Mouse (Mus musculus) lung, embryonic 14.5 days (tissue): ENCODE results near the gene Pik3r3. TPM values are rescaled to one million over a fixed set of nuclear protein-coding genes. Genes with fewer than 3 reads are reported as not detected.
A peak's percentile ranks its signal among the peaks of the same experiment; 100 is the strongest.

ENCODE experiments used
- ATAC-seq: fragments of 200-750 bp; cut with Nextera tagmentation; 2 replicates; pipeline ENCODE4 v1.8.0; 2017; ENCODE audit warnings: mild to moderate bottlenecking, moderate TSS enrichment, moderate library complexity; ENCODE audit not compliant: insufficient read depth
- DNase-seq: peaks from one replicate; pipeline ENCODE4 v3.0.0-alpha.2; 2015
- H3K27ac ChIP-seq: fragments of 300-500 bp; sonication (generic); 2 replicates; pipeline ENCODE4 v1.5.1; 2014; ENCODE audit warnings: low read depth, mild to moderate bottlenecking, moderate library complexity
- H3K27me3 ChIP-seq: fragments of 300-500 bp; sonication (generic); 2 replicates; pipeline ENCODE4 v1.6.1; 2014; ENCODE audit warnings: low read length, control low read depth; ENCODE audit not compliant: insufficient read depth
- H3K36me3 ChIP-seq: fragments of 300-500 bp; sonication (generic); 2 replicates; pipeline ENCODE4 v1.6.1; 2014; ENCODE audit warnings: control low read depth; ENCODE audit not compliant: insufficient read depth
- H3K4me1 ChIP-seq: fragments of 300-500 bp; sonication (generic); 2 replicates; pipeline ENCODE4 v1.6.1; 2014; ENCODE audit warnings: antibody characterized with exemption, control low read depth; ENCODE audit not compliant: insufficient read depth
- H3K4me2 ChIP-seq: fragments of 300-500 bp; sonication (generic); 2 replicates; pipeline ENCODE4 v1.6.1; 2014; ENCODE audit warnings: mild to moderate bottlenecking
- H3K4me3 ChIP-seq: fragments of 300-500 bp; sonication (generic); 2 replicates; pipeline ENCODE4 v1.5.1; 2014; ENCODE audit warnings: low read depth, low read length
- H3K9ac ChIP-seq: fragments of 300-500 bp; sonication (generic); 2 replicates; pipeline ENCODE4 v1.6.1; 2014
- H3K9me3 ChIP-seq: fragments of 300-500 bp; sonication (generic); 2 replicates; pipeline ENCODE4 v1.6.1; 2016; ENCODE audit warnings: low read depth, low read length, control low read depth
- CTCF ChIP-seq: IDR thresholded peaks from 2 replicates; pipeline ENCODE4 v1.5.1; 2016; ENCODE audit warnings: antibody characterized with exemption, low read depth
- WGBS: fragments of 180-500 bp; shearing (Covaris S2); extraction: QIAGEN DNeasy Blood & Tissue Kit; methylation state at CpG from one replicate; pipeline ENCODE4 v1.1.7; 2014; 5-methylcytosine and 5-hydroxymethylcytosine counted together
- polyA plus RNA-seq: library from polyadenylated mRNA; unstranded; fragments of >200 nt; fragmentation: Nextera tagmentation; extraction: Ambion mirVana; gene quantifications from 2 replicates; pipeline ENCODE4 v1.2.1, GENCODE M21; 2014

Gene Pik3r3
- polyA plus RNA-seq, 1 experiment from 2014 or later, result 28.7 TPM

DNA sequence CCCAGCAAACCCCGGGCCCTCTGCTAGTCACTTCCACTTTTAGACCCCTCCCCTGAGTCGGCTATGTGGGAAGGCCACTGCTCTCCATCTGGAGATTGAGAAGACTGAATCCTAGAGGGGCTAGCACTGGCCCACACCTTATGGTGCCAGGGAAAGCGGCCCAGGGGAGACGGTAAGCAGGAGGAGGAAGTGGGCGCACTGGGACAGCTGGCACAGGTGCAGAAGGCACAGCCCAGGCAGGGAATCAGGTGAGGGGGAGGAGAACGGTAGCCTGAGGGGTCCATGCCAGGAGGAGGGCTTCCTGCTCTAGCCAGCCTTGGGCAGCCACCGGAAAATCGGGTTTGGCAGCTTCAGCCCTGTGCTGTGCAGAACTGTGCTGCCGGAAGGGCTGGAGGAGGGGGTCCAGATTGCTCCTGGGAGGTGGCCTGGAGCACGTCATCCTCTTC lies 44.9 kb upstream of the Pik3r3 start:
- Histone ChIP-seq H3K27me3 (no peaks in the 10 kb centered on the region), H3K27ac (peak overlapping the region; percentile 94), H3K9ac (peak overlapping the region; percentile 38), H3K4me3 (peak overlapping the region; percentile 21), H3K4me1 (peaks cover 15% of the 10 kb centered on the region), H3K9me3 (no peaks in the 10 kb centered on the region), H3K4me2 (peak overlapping the region; percentile 58), H3K36me3 (no peaks in the 10 kb centered on the region)
- peak; percentile 94 for ATAC-seq
- 25% methylated on average over 10 of the region's 10 CpGs for WGBS
- TF ChIP-seq CTCF, result no peak
- DNase-seq, result peak; percentile 89

DNA sequence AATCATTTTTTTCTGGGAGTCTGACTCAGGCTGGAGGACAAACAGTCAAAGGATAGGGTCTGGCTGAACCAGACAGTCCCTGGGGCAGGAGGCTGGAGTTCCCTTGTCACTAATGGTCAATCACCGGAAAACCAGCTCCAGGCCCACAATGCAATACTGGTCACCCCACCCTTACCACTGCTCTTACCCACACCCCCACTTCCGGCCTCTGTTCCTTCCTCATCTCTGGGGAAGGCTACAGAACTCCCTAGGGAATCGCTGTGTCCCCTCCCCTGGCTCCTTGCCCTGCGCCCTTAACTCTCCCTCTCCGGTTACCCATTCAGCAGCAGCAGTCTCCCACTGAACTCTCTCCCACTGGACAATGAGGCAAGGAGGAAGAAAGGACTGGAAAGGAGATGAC lies 44.3 kb upstream of the Pik3r3 start:
- H3K27ac ChIP-seq, result peak overlapping the region; percentile 94
- H3K9me3 ChIP-seq, result no peaks in the 10 kb centered on the region
- peak; percentile 53 for ATAC-seq
- H3K4me3 ChIP-seq, result peak overlapping the region; percentile 21; the same call in 1 of the 2 replicates
- TF ChIP-seq CTCF, result no peak
- peak overlapping the region; percentile 58 for H3K4me2 ChIP-seq
- H3K36me3 ChIP-seq, result no peaks in the 10 kb centered on the region
- 26% methylated on average over 5 of the region's 5 CpGs for WGBS
- H3K9ac ChIP-seq, result peak overlapping the region; percentile 38; the same call in 1 of the 2 replicates
- H3K27me3 ChIP-seq, result no peaks in the 10 kb centered on the region
- DNase-seq, result peak; percentile 74
- H3K4me1 ChIP-seq, result peaks cover 15% of the 10 kb centered on the region

DNA sequence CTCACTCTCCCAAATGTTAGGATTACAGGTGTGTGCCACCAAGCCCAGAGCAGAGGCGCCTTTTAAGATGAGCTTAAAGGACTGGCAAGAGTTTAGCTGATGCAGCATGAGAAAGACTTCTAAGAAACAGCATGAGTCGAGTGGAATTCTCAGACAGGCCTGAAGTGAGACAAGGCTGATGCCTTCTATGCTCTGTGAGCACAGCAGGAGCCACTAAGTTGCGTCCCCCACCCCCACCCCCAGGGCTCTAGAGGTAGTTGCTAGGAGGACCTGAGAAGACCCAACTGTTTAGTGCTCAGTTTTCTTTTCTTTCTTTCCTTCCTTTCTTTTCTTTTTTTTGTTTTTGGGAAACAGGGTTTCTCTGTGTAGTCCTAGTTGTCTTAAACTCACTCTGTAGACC lies 39.3 kb upstream of the Pik3r3 start:
- no peak for DNase-seq
- Histone ChIP-seq H3K27ac (no peak overlapping the region), H3K27me3 (no peaks in the 10 kb centered on the region), H3K4me1 (no peaks in the 10 kb centered on the region), H3K4me3 (no peak overlapping the region), H3K4me2 (no peak overlapping the region), H3K36me3 (no peaks in the 10 kb centered on the region), H3K9ac (no peak overlapping the region), H3K9me3 (no peaks in the 10 kb centered on the region)
- 48% methylated on average over 3 of the region's 3 CpGs for WGBS
- ATAC-seq, result no peak
- TF ChIP-seq CTCF, result no peak

DNA sequence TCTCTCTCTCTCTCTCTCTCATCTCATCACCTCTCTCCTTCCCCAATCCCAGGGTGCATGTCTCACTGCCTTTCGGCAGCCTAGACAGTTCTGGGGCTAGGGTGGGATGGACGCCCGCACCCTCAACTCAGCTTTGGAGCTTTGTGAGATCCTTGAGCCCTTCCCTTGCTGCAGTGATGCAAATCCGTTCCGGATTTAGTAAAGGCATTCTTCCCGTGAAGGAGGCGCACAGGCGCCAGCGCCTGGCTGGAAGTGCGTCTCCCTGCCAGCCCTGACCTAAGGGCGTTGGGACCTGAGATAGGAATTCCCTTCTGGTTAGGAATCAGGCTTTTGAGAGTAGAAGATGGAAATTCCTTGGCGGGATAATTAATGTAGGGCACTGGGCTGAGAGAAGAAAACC lies 38.7 kb upstream of the Pik3r3 start:
- no peaks in the 10 kb centered on the region for H3K27me3 ChIP-seq
- H3K27ac ChIP-seq, result no peak overlapping the region
- 5% methylated on average over 12 of the region's 12 CpGs for WGBS
- no peak overlapping the region for H3K4me3 ChIP-seq
- ATAC-seq, result no peak
- no peak overlapping the region for H3K9ac ChIP-seq
- no peaks in the 10 kb centered on the region for H3K36me3 ChIP-seq
- no peak for TF ChIP-seq CTCF
- DNase-seq, result peak; percentile 55
- H3K4me2 ChIP-seq, result peak overlapping the region; percentile 40
- no peaks in the 10 kb centered on the region for H3K9me3 ChIP-seq
- H3K4me1 ChIP-seq, result no peaks in the 10 kb centered on the region

DNA sequence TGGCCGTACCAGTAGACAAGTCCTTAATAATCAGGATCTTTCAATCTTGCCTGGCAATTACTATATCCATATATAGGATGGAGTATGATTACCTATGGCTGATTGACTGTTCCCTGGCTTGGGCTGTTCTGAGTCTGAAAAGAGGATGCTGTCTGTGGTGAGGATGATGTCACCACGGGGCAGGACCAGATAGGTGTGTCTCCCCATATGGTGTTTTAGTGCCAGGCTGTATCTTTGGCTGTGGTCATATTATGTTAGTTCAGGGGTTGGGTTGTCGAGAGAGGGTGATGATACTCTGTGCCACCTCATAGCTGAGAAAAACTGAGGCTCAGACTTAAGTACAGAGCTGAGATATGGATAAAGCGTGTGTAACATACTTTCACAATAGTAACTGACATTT lies 36.3 kb upstream of the Pik3r3 start:
- no peaks in the 10 kb centered on the region for H3K4me1 ChIP-seq
- 78% methylated on average over 4 of the region's 4 CpGs for WGBS
- no peak overlapping the region for H3K27ac ChIP-seq
- H3K9ac ChIP-seq, result no peak overlapping the region
- H3K36me3 ChIP-seq, result no peaks in the 10 kb centered on the region
- no peaks in the 10 kb centered on the region for H3K27me3 ChIP-seq
- H3K4me3 ChIP-seq, result no peak overlapping the region
- no peaks in the 10 kb centered on the region for H3K9me3 ChIP-seq
- H3K4me2 ChIP-seq, result no peak overlapping the region
- ATAC-seq (no peak), DNase-seq (no peak)
- TF ChIP-seq CTCF, result no peak

DNA sequence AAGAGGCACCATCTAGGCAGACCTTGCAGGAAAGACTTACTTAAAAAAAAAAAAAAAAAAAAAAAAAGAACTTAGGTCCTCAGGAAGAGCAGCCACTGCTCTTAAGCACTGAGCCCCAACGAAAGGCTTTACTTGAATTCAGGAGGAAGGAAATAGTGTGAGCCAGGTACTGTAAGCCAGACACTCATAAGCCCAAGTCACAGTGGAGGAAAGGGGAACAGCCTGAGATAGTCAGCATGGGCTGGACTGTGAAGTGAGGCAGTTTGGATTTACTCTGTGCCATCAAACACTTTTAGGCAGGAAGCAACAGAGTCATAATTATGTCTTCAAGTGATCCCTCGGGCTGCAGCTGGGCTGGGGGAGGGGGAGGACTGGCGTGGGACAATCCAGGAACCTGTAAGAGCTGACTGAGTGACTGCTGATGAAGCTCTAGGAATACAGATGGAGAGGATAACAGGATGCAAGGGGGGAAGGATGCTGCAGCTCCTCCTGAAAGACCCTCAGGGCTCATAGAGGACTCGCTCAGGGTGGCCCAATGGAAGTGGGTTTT lies 29.1 kb upstream of the Pik3r3 start:
- no peaks in the 10 kb centered on the region for H3K27me3 ChIP-seq
- no peak overlapping the region for H3K9ac ChIP-seq
- no peaks in the 10 kb centered on the region; the same call in 1 of the 2 replicates for H3K4me1 ChIP-seq
- no peak for DNase-seq
- no peak for TF ChIP-seq CTCF
- no peak overlapping the region for H3K4me3 ChIP-seq
- H3K36me3 ChIP-seq, result no peaks in the 10 kb centered on the region
- ATAC-seq, result no peak
- H3K9me3 ChIP-seq, result no peaks in the 10 kb centered on the region
- no peak overlapping the region for H3K27ac ChIP-seq
- no peak overlapping the region for H3K4me2 ChIP-seq
- WGBS, result 35% methylated on average over 4 of the region's 4 CpGs

DNA sequence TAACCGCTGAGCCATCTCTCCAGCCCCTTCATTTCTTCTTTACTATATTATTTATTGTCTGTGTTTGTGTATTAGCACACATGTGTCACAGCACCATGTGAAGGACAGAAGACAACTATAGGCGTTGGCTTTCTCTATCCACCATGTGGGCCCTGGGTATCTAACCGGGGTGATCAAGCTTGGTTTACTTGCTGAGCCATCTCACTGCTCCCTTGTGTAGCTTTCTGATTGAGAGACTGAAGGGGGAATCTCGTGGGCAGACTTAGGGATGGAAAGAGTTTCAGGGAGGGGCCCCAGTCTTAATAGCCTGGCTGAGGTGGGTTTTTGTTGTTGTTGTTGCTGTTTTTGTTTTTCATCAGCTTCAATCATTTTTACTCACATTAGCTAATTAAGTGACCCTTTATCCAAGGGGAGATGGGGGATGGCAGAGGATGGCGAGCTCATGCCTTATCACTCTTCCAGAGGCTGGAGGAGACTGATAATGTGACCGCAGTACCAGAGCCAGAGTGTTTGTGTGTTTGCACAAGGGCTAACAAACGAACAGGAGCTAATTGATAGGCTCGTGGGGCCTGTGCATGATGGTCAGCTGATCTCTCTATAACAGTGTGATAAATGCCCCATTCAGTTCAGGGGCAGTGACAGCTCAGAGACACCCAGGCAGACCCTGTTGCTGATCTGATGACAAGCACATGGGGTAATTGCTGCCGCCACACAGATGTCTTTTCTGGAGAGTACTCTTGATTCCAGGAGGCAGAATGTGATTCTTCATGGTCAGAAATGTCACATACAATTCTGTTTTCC lies 27.6 kb upstream of the Pik3r3 start:
- Histone ChIP-seq H3K27ac (no peak overlapping the region), H3K27me3 (no peaks in the 10 kb centered on the region), H3K36me3 (no peaks in the 10 kb centered on the region), H3K4me1 (no peaks in the 10 kb centered on the region; the same call in 1 of the 2 replicates), H3K9ac (no peak overlapping the region), H3K9me3 (no peaks in the 10 kb centered on the region), H3K4me3 (no peak overlapping the region), H3K4me2 (no peak overlapping the region)
- TF ChIP-seq CTCF, result no peak
- no peak for DNase-seq
- 38% methylated on average over 9 of the region's 9 CpGs for WGBS
- ATAC-seq, result 0 out of 2 replicates have a peak, but pooled peaks have one; percentile 35
